Mouse (Mus musculus): ENCODE measurements around the gene Cpa4. TPM values are rescaled to one million over a fixed set of nuclear protein-coding genes. Genes with fewer than 3 reads are reported as not detected.

Gene Cpa4
- polyA plus RNA-seq (2015; fragmentation: Nextera tagmentation; extraction: Ambion mirVana) = 0.84 and 0.85 TPM in 2 replicates

DNA sequence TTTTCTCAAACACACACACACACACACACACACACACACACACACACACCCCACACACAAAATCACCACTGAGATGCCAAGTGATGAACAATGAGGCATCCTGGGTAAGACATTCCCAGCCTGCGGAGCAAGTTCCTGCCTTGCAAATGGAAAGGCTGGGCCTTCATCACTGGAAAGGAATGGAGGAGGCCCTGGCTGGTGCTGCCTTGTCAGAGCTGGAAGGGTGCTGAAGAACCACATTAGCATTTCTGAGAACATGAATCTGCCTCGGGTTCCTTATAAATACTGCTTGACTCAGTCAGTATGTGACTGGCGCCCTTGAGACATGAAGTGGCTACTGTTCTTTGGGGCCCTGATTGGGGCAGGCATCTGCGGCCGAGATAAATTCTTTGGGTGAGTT is at the start of gene Cpa4:
Cpa4 (plus strand) TSS at position 301 of the 400 bp plus-strand sequence.
- no peak for ATAC-seq
- H3K4me3 ChIP-seq (ENCODE audit: low read length) = no peak within 1 kb of the TSS
- H3K9ac ChIP-seq (ENCODE audit: low read depth, low read length) = no peak within 1 kb of the TSS
- no peaks in the 10 kb centered on the region for H3K9me3 ChIP-seq (ENCODE audit: control insufficient read depth, low read length)
- 74% methylated on average over 5 of the region's 5 CpGs for WGBS
- H3K36me3 ChIP-seq (ENCODE audit: control insufficient read depth, insufficient read depth, low read length) = no peaks in the 10 kb centered on the region
- no peak within 1 kb of the TSS for H3K27ac ChIP-seq (ENCODE audit: low read depth, low read length)
- H3K4me2 ChIP-seq (ENCODE audit: low read length) = no peak within 1 kb of the TSS
- no peaks in the 10 kb centered on the region for H3K27me3 ChIP-seq (replicated peaks; ENCODE audit: control insufficient read depth, insufficient read depth, low read length)
- H3K4me1 ChIP-seq (ENCODE audit: control insufficient read depth, insufficient read depth, low read depth, low read length) = peaks cover 8% of the 10 kb centered on the region

- ATAC-seq = no peak
- Histone ChIP-seq H3K9me3 (ENCODE audit: control insufficient read depth, low read length) (no peaks in the 10 kb centered on the region), H3K4me1 (ENCODE audit: control insufficient read depth, insufficient read depth, low read depth, low read length) (no peaks in the 10 kb centered on the region), H3K9ac (ENCODE audit: low read depth, low read length) (no peak overlapping the region), H3K27ac (ENCODE audit: low read depth, low read length) (no peak overlapping the region), H3K36me3 (ENCODE audit: control insufficient read depth, insufficient read depth, low read length) (no peaks in the 10 kb centered on the region), H3K27me3 (replicated peaks; ENCODE audit: control insufficient read depth, insufficient read depth, low read length) (no peaks in the 10 kb centered on the region), H3K4me3 (ENCODE audit: low read length) (no peak overlapping the region), H3K4me2 (ENCODE audit: low read length) (no peak overlapping the region)
- WGBS = 62% methylated on average over 11 of the region's 11 CpGs
These were observed 47.8 kb upstream of the Cpa4 start for GRCm38 (mm10) chr6:30520400-30520799.

DNA sequence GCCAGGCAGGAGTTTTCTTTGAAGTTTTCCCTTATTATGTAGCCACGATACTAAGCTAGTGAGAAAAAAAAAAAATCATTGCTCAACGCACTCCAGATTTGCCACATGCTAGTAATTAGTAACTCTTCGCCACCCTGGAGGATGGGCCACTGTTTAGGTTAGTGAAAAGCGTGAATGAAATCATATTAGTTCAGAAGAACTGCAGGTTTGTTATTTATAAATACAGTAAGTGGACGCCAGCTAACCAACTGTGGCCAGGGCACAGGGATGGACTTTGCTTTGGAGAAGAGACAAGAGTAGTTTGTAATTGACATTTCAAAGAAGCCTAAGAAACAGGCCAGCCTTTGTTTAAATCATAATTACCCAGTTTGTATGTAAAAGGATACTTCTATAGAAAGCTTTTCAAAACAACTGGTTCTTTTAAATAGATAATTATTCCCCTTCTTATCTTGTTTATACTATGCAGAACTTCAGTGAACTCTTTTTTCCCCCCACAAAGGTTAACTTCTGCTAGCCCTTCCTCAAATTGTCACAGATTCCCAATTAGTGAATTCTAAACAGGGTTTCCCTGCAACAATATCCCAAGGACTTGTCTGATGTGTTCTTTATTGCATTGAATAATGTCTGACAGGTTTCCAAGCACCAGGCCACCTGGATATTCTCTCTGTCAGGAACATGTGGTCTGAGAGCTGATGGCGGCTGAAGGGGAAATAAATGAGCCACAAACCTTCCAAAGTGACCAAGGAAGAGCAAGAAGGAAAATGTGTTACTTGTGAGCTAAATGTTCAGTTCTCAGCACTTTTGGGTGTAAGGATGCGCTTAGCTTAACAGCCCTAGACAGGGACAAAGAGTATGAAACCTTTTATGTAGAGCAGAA is 42.5 kb upstream of the Cpa4 start:
- no peaks in the 10 kb centered on the region for H3K9me3 ChIP-seq (ENCODE audit: control insufficient read depth, low read length)
- H3K36me3 ChIP-seq (ENCODE audit: control insufficient read depth, insufficient read depth, low read length) = no peaks in the 10 kb centered on the region
- H3K4me1 ChIP-seq (ENCODE audit: control insufficient read depth, insufficient read depth, low read depth, low read length) = peaks cover 7% of the 10 kb centered on the region
- H3K4me2 ChIP-seq (ENCODE audit: low read length) = no peak overlapping the region
- H3K27ac ChIP-seq (ENCODE audit: low read depth, low read length) = no peak overlapping the region
- 51% methylated on average over 7 of the region's 7 CpGs for WGBS
- no peaks in the 10 kb centered on the region for H3K27me3 ChIP-seq (replicated peaks; ENCODE audit: control insufficient read depth, insufficient read depth, low read length)
- H3K4me3 ChIP-seq (ENCODE audit: low read length) = no peak overlapping the region
- ATAC-seq = no peak
- no peak overlapping the region for H3K9ac ChIP-seq (ENCODE audit: low read depth, low read length)

- Histone ChIP-seq H3K4me2 (ENCODE audit: low read length) (peak overlapping the region; percentile 45), H3K4me1 (ENCODE audit: control insufficient read depth, insufficient read depth, low read depth, low read length) (peaks cover 7% of the 10 kb centered on the region), H3K9ac (ENCODE audit: low read depth, low read length) (peak overlapping the region; percentile 56), H3K27ac (ENCODE audit: low read depth, low read length) (peak overlapping the region; percentile 74), H3K36me3 (ENCODE audit: control insufficient read depth, insufficient read depth, low read length) (no peaks in the 10 kb centered on the region), H3K27me3 (replicated peaks; ENCODE audit: control insufficient read depth, insufficient read depth, low read length) (no peaks in the 10 kb centered on the region), H3K9me3 (ENCODE audit: control insufficient read depth, low read length) (no peaks in the 10 kb centered on the region), H3K4me3 (ENCODE audit: low read length) (0 out of 2 replicates have a peak overlapping the region, but pooled peaks have one; percentile 6)
- peak; percentile 79 for ATAC-seq
- WGBS = 13% methylated on average over 19 of the region's 19 CpGs
These were observed 41.3 kb upstream of the Cpa4 start for GRCm38 (mm10) chr6:30526586-30527515.

DNA sequence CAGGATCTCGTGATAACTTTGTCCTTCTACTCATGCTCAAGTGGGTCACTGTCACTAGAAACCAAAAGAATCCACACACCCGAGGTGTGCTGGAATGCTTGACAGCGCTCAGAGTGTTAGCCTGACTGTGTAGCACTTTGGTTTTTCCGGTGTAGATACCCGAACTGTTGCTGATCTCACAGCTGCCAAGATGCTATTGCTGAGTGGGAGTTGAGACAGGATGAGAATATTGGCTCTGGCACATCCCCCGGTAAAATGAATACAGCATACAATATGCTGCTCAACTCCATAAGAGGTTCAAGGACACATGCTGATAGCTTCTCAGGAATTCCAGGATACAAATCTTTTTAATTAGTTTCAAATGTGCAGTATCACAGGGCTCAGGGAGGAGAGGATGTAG is 39.4 kb upstream of the Cpa4 start:
- no peaks in the 10 kb centered on the region for H3K36me3 ChIP-seq (ENCODE audit: control insufficient read depth, insufficient read depth, low read length)
- H3K27me3 ChIP-seq (replicated peaks; ENCODE audit: control insufficient read depth, insufficient read depth, low read length) = no peaks in the 10 kb centered on the region
- ATAC-seq = no peak
- H3K9ac ChIP-seq (ENCODE audit: low read depth, low read length) = no peak overlapping the region
- H3K27ac ChIP-seq (ENCODE audit: low read depth, low read length) = no peak overlapping the region
- H3K4me1 ChIP-seq (ENCODE audit: control insufficient read depth, insufficient read depth, low read depth, low read length) = peaks cover 7% of the 10 kb centered on the region
- no peak overlapping the region for H3K4me2 ChIP-seq (ENCODE audit: low read length)
- H3K4me3 ChIP-seq (ENCODE audit: low read length) = no peak overlapping the region
- 63% methylated on average over 6 of the region's 6 CpGs for WGBS
- no peaks in the 10 kb centered on the region for H3K9me3 ChIP-seq (ENCODE audit: control insufficient read depth, low read length)

DNA sequence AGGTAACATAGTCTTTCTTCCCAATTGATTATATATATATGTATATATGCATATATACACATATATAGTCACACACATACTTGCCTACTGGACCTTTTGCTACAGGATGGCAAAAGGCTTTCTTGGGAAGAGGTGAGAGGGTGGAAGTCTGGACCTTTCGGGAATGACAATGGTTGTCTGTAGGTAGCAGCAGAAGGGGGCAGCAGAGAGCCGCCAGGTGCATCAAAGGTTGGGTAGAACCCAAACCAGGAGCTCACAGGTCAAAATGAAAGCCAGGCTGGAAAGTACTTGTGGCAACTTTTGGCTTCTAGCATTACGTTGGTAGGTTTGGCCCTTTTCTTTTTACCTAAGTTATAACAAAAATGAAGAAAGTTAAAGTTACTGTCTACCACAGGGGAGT is 32.8 kb upstream of the Cpa4 start:
- ATAC-seq = no peak
- H3K27me3 ChIP-seq (replicated peaks; ENCODE audit: control insufficient read depth, insufficient read depth, low read length) = no peaks in the 10 kb centered on the region
- no peaks in the 10 kb centered on the region for H3K9me3 ChIP-seq (ENCODE audit: control insufficient read depth, low read length)
- H3K4me2 ChIP-seq (ENCODE audit: low read length) = no peak overlapping the region
- H3K4me1 ChIP-seq (ENCODE audit: control insufficient read depth, insufficient read depth, low read depth, low read length) = no peaks in the 10 kb centered on the region
- H3K27ac ChIP-seq (ENCODE audit: low read depth, low read length) = no peak overlapping the region
- 57% methylated on average over 3 of the region's 3 CpGs for WGBS
- H3K9ac ChIP-seq (ENCODE audit: low read depth, low read length) = no peak overlapping the region
- no peak overlapping the region for H3K4me3 ChIP-seq (ENCODE audit: low read length)
- H3K36me3 ChIP-seq (ENCODE audit: control insufficient read depth, insufficient read depth, low read length) = no peaks in the 10 kb centered on the region

DNA sequence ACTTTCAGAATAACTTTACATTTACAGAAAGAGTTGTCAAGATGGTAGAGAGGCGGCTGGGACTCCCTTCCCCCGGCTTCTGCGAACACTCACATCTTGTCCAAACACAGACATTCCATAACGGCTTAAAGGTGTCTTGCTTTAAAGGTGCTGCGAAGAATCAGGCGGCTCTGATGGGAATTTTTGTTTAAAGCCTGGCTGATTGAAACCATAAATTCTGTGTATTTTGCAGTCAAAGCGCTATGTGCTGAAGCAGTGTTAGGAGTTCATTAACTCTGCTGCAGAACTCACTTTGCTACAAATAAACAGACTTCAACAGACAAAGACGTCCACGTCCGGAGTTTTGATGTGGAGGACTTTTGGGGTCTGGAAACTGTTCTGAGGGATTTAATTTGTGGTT is 29.9 kb upstream of the Cpa4 start:
- Histone ChIP-seq H3K9ac (ENCODE audit: low read depth, low read length) (no peak overlapping the region), H3K4me3 (ENCODE audit: low read length) (no peak overlapping the region), H3K4me1 (ENCODE audit: control insufficient read depth, insufficient read depth, low read depth, low read length) (no peaks in the 10 kb centered on the region; the same call in 1 of the 2 replicates), H3K9me3 (ENCODE audit: control insufficient read depth, low read length) (no peaks in the 10 kb centered on the region), H3K4me2 (ENCODE audit: low read length) (no peak overlapping the region), H3K27me3 (replicated peaks; ENCODE audit: control insufficient read depth, insufficient read depth, low read length) (no peaks in the 10 kb centered on the region), H3K27ac (ENCODE audit: low read depth, low read length) (no peak overlapping the region), H3K36me3 (ENCODE audit: control insufficient read depth, insufficient read depth, low read length) (no peaks in the 10 kb centered on the region)
- no peak for ATAC-seq
- WGBS = 76% methylated on average over 10 of the region's 10 CpGs

DNA sequence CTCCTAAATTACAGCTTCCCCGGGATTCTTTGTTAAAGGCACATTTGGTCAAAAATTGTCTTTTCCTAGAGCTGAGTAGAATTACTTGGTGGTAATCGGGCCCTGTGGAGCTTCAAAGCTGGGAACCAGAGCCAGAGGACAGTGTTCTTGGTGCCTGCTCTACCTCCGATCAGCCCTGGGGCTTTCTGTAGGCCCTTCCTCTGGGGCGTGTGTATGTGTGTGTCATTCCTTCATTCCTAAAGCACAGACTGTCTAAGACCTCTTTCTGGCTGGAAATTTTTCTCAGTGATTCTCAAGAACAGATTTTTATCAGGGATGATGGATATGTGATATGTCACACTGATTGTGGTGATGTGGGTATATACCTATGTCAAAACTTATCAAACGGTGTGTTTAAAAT is 29.4 kb upstream of the Cpa4 start:
- 86% methylated on average over 5 of the region's 5 CpGs for WGBS

More for the DNA sequence above, 29.4 kb upstream of the Cpa4 start:
- Histone ChIP-seq H3K9ac (ENCODE audit: low read depth, low read length) (no peak overlapping the region), H3K9me3 (ENCODE audit: control insufficient read depth, low read length) (no peaks in the 10 kb centered on the region), H3K4me3 (ENCODE audit: low read length) (no peak overlapping the region), H3K4me1 (ENCODE audit: control insufficient read depth, insufficient read depth, low read depth, low read length) (no peaks in the 10 kb centered on the region; the same call in none of the 2 replicates), H3K27me3 (replicated peaks; ENCODE audit: control insufficient read depth, insufficient read depth, low read length) (no peaks in the 10 kb centered on the region), H3K27ac (ENCODE audit: low read depth, low read length) (no peak overlapping the region), H3K4me2 (ENCODE audit: low read length) (no peak overlapping the region), H3K36me3 (ENCODE audit: control insufficient read depth, insufficient read depth, low read length) (no peaks in the 10 kb centered on the region)
- ATAC-seq = no peak

Data from hindbrain, embryonic 16.5 days (tissue).